Mouse (Mus musculus): ENCODE data around the gene Trim56. TPM values are rescaled to one million over a fixed set of nuclear protein-coding genes. Genes with fewer than 3 reads are reported as not detected.

The Trim56 gene
- total RNA-seq, 1 experiment from 2014 or later = 38.1 TPM

DNA sequence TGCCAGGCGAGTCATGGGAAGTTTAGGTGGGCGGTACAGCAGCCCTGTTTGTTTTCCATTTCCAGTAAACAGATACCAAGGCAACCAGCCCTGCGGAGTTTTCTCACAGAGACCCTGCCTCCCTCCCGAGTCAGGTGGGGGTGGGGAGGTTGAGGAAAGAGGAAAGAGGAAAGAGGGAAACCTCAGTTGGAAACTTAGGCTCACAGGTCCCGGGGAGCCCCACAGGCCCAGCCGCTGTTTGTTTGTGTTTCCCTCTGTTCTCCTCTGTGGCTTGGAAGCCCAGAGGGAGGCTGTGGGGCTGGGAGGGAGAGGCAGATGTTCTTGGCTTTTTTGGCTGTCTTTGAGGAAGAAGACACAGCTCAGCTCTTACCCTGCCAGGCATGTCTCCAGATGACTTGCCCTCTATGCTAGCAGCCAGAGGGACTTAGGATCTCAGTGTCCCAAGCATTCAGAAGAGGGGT lies 41.8 kb downstream of the Trim56 start:
- no peak for DNase-seq

DNA sequence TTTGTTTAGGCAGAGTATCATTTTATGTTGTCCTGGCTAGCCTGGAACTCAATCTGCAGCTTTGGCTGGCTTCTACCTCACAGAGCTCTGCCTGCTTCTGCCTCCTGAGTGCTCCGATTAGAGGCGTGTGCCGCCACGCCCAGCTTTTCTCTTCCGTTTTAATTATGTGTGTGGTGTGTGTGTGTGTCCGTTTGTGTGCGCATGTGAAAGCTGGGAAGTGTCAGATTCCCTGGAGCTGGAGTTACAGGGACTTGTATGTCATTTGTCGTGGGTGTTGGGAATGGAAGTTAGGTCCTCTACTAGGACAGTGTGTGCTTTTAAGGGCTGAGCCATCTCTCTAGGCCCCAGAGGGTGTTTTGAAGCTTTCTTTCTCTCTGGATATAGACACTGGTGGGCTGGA lies 42.9 kb downstream of the Trim56 start:
- no peak for DNase-seq

DNA sequence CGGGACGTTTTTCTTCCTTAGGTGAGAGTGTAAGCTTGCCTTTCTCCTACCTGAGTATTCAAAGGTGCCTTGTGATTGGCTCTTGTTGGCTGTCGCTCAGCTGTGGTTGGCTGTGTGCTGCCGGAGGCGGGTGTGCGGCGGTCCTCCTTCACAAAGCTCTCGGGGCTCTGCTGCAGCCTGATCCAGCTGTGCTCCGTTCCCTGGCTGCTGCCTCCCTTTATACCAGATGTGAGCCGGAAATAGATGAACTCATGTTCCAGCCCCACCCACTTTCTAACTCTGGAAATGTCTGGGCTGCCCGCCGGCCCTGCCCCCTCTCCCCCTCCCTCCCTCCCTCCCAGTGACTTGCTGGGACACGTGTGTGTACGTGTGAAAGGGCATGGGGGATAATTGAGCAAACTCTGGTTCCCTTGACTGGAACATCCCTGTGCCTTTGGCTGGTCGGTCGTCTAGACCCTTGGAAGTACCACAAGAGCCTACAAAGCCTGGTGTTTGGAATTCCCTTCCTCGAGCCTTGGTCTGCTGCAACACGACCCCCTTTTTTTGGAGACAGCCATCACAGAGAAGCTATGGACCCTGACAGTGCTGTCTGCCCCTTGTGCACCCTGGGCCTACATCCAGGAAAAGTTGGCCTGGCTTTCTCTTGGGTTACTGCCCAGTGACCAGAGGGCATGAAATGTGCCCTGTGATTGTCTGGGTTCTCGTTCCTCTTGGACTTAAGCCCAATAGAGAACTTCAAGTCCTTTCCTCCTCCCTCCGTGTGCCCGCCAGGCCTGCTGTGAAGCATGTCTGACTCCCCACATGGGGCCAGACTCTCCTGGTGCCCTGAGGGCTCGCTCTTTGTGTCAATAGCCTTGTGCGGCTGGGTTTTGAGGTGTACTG lies 43.7 kb downstream of the Trim56 start, which contains the start of gene Serpine1:
TSS of gene Serpine1 (minus strand) at position 190 of the 882 bp plus-strand sequence.
- DNase-seq = peak; percentile 83

DNA sequence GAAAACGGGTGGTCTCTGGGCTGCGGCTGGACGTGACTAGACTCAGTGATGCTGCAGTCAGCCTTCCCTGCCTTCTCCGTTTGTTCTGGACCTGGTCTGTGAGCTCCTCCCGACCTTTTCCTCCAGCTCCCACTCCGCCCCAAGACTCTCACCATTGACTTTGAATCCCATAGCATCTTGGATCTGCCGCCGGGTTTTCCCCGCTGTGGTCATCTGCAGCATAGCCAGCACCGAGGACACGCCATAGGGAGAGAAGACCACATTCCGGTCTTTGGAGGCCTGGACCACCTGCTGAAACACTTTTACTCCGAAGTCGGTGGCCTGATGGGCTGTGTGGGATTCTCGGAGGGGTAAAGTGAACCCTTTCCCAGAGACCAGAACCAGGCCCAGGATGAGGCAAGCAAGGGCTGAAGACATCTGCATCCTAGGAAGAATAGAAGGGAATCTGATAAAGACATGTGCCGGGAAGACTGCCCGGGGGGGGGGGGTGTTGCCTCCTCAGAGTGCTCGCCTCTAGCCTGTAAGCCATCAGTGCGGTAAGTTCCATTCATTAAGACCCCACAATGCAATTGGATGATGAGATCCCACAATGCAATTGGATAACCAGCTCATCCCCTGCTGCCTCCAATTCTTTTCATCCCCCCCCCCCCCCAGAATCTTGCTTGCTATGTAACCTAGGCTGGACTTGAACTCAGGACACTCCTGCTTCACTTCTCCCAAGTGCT lies 45.0 kb downstream of the Trim56 start:
- no peak for DNase-seq

DNA sequence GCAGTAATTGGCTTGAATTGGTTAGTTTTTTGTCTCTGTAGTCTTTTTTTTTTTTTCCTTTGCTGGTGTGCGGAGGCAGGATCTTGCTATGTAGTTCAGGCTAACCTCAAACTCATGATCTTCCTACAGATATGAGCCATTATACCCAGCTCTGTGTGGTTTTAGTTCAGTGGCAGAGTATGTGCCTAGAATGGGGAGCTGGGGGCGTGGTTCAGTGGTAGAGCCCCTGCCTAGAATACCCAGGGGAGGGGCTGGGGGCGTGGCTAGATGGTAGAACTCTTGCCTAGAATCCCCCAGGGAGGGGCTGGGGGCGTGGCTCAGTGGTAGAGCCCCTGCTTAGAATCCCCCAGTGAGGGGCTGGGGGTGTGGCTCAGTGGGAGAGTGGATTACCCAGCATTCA lies 47.3 kb downstream of the Trim56 start:
- DNase-seq = no peak

DNA sequence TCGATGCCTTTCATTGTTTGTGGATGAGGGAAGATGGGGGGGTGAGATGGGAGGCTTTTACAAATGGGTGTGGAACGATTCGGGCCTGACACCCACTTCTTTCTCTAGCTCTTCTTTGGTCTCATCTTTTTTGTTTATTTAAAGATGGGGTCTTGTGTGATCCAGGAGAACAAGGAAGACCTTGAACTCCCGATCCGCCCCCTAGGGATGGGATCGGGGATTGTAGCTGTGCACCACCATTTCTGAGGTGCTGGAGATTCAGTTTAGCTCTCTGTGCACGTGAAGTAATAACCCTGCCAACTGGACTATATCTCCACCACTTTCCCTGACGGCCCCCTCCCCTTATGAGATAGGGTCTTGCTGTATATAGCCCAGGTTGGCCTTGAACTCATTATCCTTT lies 50.1 kb downstream of the Trim56 start:
- no peak for DNase-seq

DNA sequence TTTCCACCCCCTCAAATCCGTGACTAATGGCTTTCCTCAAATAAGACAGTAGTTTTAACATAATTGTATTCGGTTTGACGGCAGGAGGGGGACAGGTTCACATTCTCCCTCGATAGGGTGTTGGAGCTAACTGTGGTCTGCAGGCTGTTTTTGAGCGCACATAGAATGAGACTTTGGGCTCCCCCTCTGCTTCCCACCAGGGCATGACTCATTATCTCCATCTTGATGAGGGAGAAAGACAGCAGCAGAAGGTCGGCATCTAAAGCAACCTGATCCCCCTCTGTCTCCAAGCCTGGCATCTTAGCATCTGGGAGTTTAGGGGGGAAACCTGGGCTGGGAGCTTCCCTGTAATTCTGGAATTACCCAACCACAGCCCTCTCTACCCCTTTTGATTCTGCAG lies 50.6 kb downstream of the Trim56 start:
- no peak for DNase-seq

DNA sequence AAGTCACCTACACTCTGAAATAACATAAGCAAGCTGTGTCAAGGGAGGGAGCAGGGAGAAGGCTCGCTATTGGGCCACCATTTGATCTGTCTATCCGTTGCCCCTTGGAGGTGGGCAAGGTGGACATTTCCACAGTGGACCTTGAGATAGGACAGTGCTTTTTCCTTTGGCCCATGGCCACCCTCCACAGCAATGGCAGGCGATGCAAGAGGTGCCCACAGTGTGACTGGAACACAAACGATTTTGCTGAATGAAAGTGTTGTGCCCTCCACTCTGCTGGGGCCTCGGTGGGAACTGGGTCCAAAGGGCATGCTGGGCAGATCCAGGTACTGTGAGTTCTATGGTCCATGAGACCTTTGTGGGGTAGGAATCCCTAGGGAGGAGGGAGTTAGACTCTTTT lies 53.4 kb downstream of the Trim56 start:
- DNase-seq = no peak

DNA sequence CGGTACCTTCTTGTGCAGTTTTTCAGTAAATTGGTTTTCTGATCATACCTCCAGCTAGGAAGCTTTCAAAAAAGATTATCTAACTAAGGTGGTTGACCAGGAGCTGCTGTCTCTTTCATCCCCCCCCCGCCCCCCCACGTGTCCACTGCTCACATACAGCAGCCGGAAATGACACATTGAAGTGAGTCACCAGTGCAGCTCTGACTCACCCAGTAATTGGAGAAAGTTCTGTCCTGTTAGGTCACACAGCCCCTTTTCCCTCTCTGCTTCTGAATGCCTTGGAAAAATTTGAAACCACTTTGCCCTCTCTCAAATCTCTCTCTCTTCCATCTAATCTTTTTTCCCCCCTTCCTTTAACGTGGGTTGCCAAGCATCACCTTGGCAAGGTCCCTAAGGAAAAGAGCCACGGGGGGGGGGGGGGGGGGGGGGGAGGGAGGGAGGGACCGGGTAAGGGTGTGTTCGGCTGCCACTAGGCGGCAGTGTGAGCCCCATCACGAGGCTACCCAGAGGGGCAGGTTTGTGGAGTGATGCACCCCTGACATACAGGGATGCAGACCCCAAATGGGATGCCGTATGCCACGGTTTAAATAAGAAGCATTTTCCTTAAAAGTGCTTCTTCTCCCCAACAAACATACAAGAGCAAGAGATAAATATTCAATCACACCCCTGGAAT lies 54.1 kb downstream of the Trim56 start:
- peak; percentile 74 for DNase-seq

Other genes with a start within 250 kb of the Trim56 start
- 3.3 and 5.6 TPM in 2 replicates for gene Col26a1, start 233.0 kb downstream of the Trim56 start, total RNA-seq (2021)
- 24.9 and 26.4 TPM in 2 replicates for gene Ift22, start 208.1 kb downstream of the Trim56 start, total RNA-seq (2021)
- gene Fis1, start 162.9 kb downstream of the Trim56 start, total RNA-seq (2021) = 136 TPM in 2 replicates
- 13.5 and 14.7 TPM in 2 replicates for gene Cldn15, start 149.6 kb downstream of the Trim56 start, total RNA-seq (2021)
- gene Plod3, start 129.2 kb downstream of the Trim56 start, total RNA-seq (2021) = 54.9 and 57.8 TPM in 2 replicates
- gene Znhit1, start 128.2 kb downstream of the Trim56 start, total RNA-seq (2021) = 64.8 and 72.1 TPM in 2 replicates
- 11.9 and 12.6 TPM in 2 replicates for gene Vgf, start 89.8 kb downstream of the Trim56 start, total RNA-seq (2021)
- 88.6 and 92.6 TPM in 2 replicates for gene Ap1s1, start 70.1 kb downstream of the Trim56 start, total RNA-seq (2021)
- 2.0 and 2.6 TPM in 2 replicates for gene Serpine1, start 43.9 kb downstream of the Trim56 start, total RNA-seq (2021)
- not detected in 2 replicates for gene Muc3, start 33.1 kb upstream of the Trim56 start, total RNA-seq (2021)
- 0.19 and 0.98 TPM in 2 replicates for gene Muc3a, start 96.2 kb upstream of the Trim56 start, total RNA-seq (2021)
- gene Ache, start 171.3 kb upstream of the Trim56 start, total RNA-seq (2021) = 10.3 and 17.4 TPM in 2 replicates
- gene Ufsp1, start 178.4 kb upstream of the Trim56 start, total RNA-seq (2021) = 8.0 and 11.9 TPM in 2 replicates
- 139 and 168 TPM in 2 replicates for gene Srrt, start 191.5 kb upstream of the Trim56 start, total RNA-seq (2021)
- 29.2 and 34.7 TPM in 2 replicates for gene Trip6, start 198.2 kb upstream of the Trim56 start, total RNA-seq (2021)
- gene Slc12a9, start 217.4 kb upstream of the Trim56 start, total RNA-seq (2021) = 9.4 and 13.0 TPM in 2 replicates
- 65.1 and 69.7 TPM in 2 replicates for gene Ephb4, start 233.9 kb upstream of the Trim56 start, total RNA-seq (2021)